Mouse (Mus musculus): Measurements from ENCODE around the gene Afmid. TPM values are rescaled to one million over a fixed set of nuclear protein-coding genes. Genes with fewer than 3 reads are reported as not detected.
A peak's percentile ranks its signal among the peaks of the same experiment; 100 is the strongest.

Afmid gene
- polyA plus RNA-seq, 1 experiment from 2014 or later = 3.3 TPM

- 43% methylated on average over 2 of the region's 2 CpGs for WGBS
- H3K9ac ChIP-seq (replicated peaks; ENCODE audit: low read length) = no peak overlapping the region; the same call in 1 of the 2 replicates
- no peak overlapping the region for H3K27ac ChIP-seq (replicated peaks; ENCODE audit: low read depth, low read length)
Measured at GRCm38 (mm10) chr11:117798160-117798541, 27.6 kb upstream of the Afmid start.

GRCm38 (mm10) chr11:117799174-117799573 lies 26.6 kb upstream of the Afmid start:
- Histone ChIP-seq H3K4me2 (ENCODE audit: low read depth, low read length) (no peak overlapping the region), H3K4me3 (ENCODE audit: low read depth, low read length) (no peak overlapping the region)
- WGBS = 64% methylated on average over 5 of the region's 5 CpGs

More at GRCm38 (mm10) chr11:117798160-117798541, 27.6 kb upstream of the Afmid start:
- no peak overlapping the region for H3K4me3 ChIP-seq (ENCODE audit: low read depth, low read length)
- no peaks in the 10 kb centered on the region for H3K4me1 ChIP-seq (ENCODE audit: control insufficient read depth, insufficient read depth, low read length)
- DNase-seq (ENCODE audit: low spot score) = no peak
- no peaks in the 10 kb centered on the region for H3K27me3 ChIP-seq (ENCODE audit: control insufficient read depth, insufficient read depth, low read length)
- ATAC-seq (replicated peaks; ENCODE audit: insufficient number of reproducible peaks, low FRiP score, low TSS enrichment, low read depth) = no peak
- no peaks in the 10 kb centered on the region for H3K9me3 ChIP-seq (replicated peaks; ENCODE audit: control insufficient read depth, low read length)
- no peak overlapping the region for H3K4me2 ChIP-seq (ENCODE audit: low read depth, low read length)
- no peaks in the 10 kb centered on the region for H3K36me3 ChIP-seq (replicated peaks; ENCODE audit: control insufficient read depth, insufficient read depth, low read depth, low read length)

GRCm38 (mm10) chr11:117800038-117800437 lies 25.7 kb upstream of the Afmid start:
- Histone ChIP-seq H3K9ac (replicated peaks; ENCODE audit: low read length) (no peak overlapping the region), H3K4me1 (ENCODE audit: control insufficient read depth, insufficient read depth, low read length) (no peaks in the 10 kb centered on the region), H3K27me3 (ENCODE audit: control insufficient read depth, insufficient read depth, low read length) (no peaks in the 10 kb centered on the region), H3K27ac (replicated peaks; ENCODE audit: low read depth, low read length) (no peak overlapping the region), H3K9me3 (replicated peaks; ENCODE audit: control insufficient read depth, low read length) (no peaks in the 10 kb centered on the region), H3K4me3 (ENCODE audit: low read depth, low read length) (no peak overlapping the region), H3K4me2 (ENCODE audit: low read depth, low read length) (no peak overlapping the region), H3K36me3 (replicated peaks; ENCODE audit: control insufficient read depth, insufficient read depth, low read depth, low read length) (no peaks in the 10 kb centered on the region)
- no peak for DNase-seq (ENCODE audit: low spot score)
- no peak for ATAC-seq (replicated peaks; ENCODE audit: insufficient number of reproducible peaks, low FRiP score, low TSS enrichment, low read depth)
- 77% methylated on average over 7 of the region's 7 CpGs for WGBS

More at GRCm38 (mm10) chr11:117799174-117799573, 26.6 kb upstream of the Afmid start:
- Histone ChIP-seq H3K9ac (replicated peaks; ENCODE audit: low read length) (no peak overlapping the region), H3K9me3 (replicated peaks; ENCODE audit: control insufficient read depth, low read length) (no peaks in the 10 kb centered on the region), H3K4me1 (ENCODE audit: control insufficient read depth, insufficient read depth, low read length) (no peaks in the 10 kb centered on the region), H3K36me3 (replicated peaks; ENCODE audit: control insufficient read depth, insufficient read depth, low read depth, low read length) (no peaks in the 10 kb centered on the region), H3K27me3 (ENCODE audit: control insufficient read depth, insufficient read depth, low read length) (no peaks in the 10 kb centered on the region), H3K27ac (replicated peaks; ENCODE audit: low read depth, low read length) (no peak overlapping the region)
- DNase-seq (ENCODE audit: low spot score) = no peak
- ATAC-seq (replicated peaks; ENCODE audit: insufficient number of reproducible peaks, low FRiP score, low TSS enrichment, low read depth) = no peak

GRCm38 (mm10) chr11:117801650-117802049 lies 24.1 kb upstream of the Afmid start:
- Histone ChIP-seq H3K27me3 (ENCODE audit: control insufficient read depth, insufficient read depth, low read length) (no peaks in the 10 kb centered on the region), H3K9me3 (replicated peaks; ENCODE audit: control insufficient read depth, low read length) (no peaks in the 10 kb centered on the region), H3K4me1 (ENCODE audit: control insufficient read depth, insufficient read depth, low read length) (no peaks in the 10 kb centered on the region), H3K36me3 (replicated peaks; ENCODE audit: control insufficient read depth, insufficient read depth, low read depth, low read length) (no peaks in the 10 kb centered on the region), H3K4me3 (ENCODE audit: low read depth, low read length) (no peak overlapping the region), H3K9ac (replicated peaks; ENCODE audit: low read length) (no peak overlapping the region), H3K27ac (replicated peaks; ENCODE audit: low read depth, low read length) (no peak overlapping the region), H3K4me2 (ENCODE audit: low read depth, low read length) (no peak overlapping the region)
- DNase-seq (ENCODE audit: low spot score) (no peak), ATAC-seq (replicated peaks; ENCODE audit: insufficient number of reproducible peaks, low FRiP score, low TSS enrichment, low read depth) (no peak)
- WGBS = 59% methylated on average over 7 of the region's 7 CpGs

- WGBS = 91% methylated on average over 3 of the region's 3 CpGs
- no peaks in the 10 kb centered on the region for H3K36me3 ChIP-seq (replicated peaks; ENCODE audit: control insufficient read depth, insufficient read depth, low read depth, low read length)
- H3K9ac ChIP-seq (replicated peaks; ENCODE audit: low read length) = no peak overlapping the region
- ATAC-seq (replicated peaks; ENCODE audit: insufficient number of reproducible peaks, low FRiP score, low TSS enrichment, low read depth) (no peak), DNase-seq (ENCODE audit: low spot score) (no peak)
- H3K4me2 ChIP-seq (ENCODE audit: low read depth, low read length) = no peak overlapping the region
- H3K9me3 ChIP-seq (replicated peaks; ENCODE audit: control insufficient read depth, low read length) = no peaks in the 10 kb centered on the region
- H3K4me1 ChIP-seq (ENCODE audit: control insufficient read depth, insufficient read depth, low read length) = no peaks in the 10 kb centered on the region
- H3K4me3 ChIP-seq (ENCODE audit: low read depth, low read length) = no peak overlapping the region
- H3K27me3 ChIP-seq (ENCODE audit: control insufficient read depth, insufficient read depth, low read length) = no peaks in the 10 kb centered on the region
- H3K27ac ChIP-seq (replicated peaks; ENCODE audit: low read depth, low read length) = no peak overlapping the region
Measured at GRCm38 (mm10) chr11:117803166-117803688, 22.5 kb upstream of the Afmid start.

- H3K27me3 ChIP-seq (ENCODE audit: control insufficient read depth, insufficient read depth, low read length) = no peaks in the 10 kb centered on the region
- H3K27ac ChIP-seq (replicated peaks; ENCODE audit: low read depth, low read length) = no peak overlapping the region
- no peaks in the 10 kb centered on the region; the same call in 1 of the 2 replicates for H3K4me1 ChIP-seq (ENCODE audit: control insufficient read depth, insufficient read depth, low read length)
- H3K4me2 ChIP-seq (ENCODE audit: low read depth, low read length) = no peak overlapping the region
- DNase-seq (ENCODE audit: low spot score) = no peak
- no peak overlapping the region for H3K4me3 ChIP-seq (ENCODE audit: low read depth, low read length)
- no peaks in the 10 kb centered on the region for H3K9me3 ChIP-seq (replicated peaks; ENCODE audit: control insufficient read depth, low read length)
- H3K36me3 ChIP-seq (replicated peaks; ENCODE audit: control insufficient read depth, insufficient read depth, low read depth, low read length) = no peaks in the 10 kb centered on the region
- WGBS = 94% methylated on average over 6 of the region's 6 CpGs
- no peak overlapping the region for H3K9ac ChIP-seq (replicated peaks; ENCODE audit: low read length)
- no peak for ATAC-seq (replicated peaks; ENCODE audit: insufficient number of reproducible peaks, low FRiP score, low TSS enrichment, low read depth)
Measured at GRCm38 (mm10) chr11:117806781-117807180, 18.9 kb upstream of the Afmid start.

- Histone ChIP-seq H3K9ac (replicated peaks; ENCODE audit: low read length) (peak within 1 kb of the TSS; percentile 60), H3K27ac (replicated peaks; ENCODE audit: low read depth, low read length) (no peak within 1 kb of the TSS), H3K36me3 (replicated peaks; ENCODE audit: control insufficient read depth, insufficient read depth, low read depth, low read length) (peaks cover 7% of the 10 kb centered on the region), H3K4me3 (ENCODE audit: low read depth, low read length) (peak within 1 kb of the TSS; percentile 74), H3K27me3 (ENCODE audit: control insufficient read depth, insufficient read depth, low read length) (no peaks in the 10 kb centered on the region), H3K4me1 (ENCODE audit: control insufficient read depth, insufficient read depth, low read length) (no peaks in the 10 kb centered on the region; the same call in 1 of the 2 replicates), H3K9me3 (replicated peaks; ENCODE audit: control insufficient read depth, low read length) (no peaks in the 10 kb centered on the region), H3K4me2 (ENCODE audit: low read depth, low read length) (peak within 1 kb of the TSS; percentile 100)
- under 1% methylated on average over 68 of the region's 75 CpGs for WGBS
- ATAC-seq (replicated peaks; ENCODE audit: insufficient number of reproducible peaks, low FRiP score, low TSS enrichment, low read depth) = peak; percentile 25; the same call in 1 of the 2 replicates
- peak; percentile 84 for DNase-seq (ENCODE audit: low spot score)
Measured at GRCm38 (mm10) chr11:117809407-117810311, 16.1 kb upstream of the Afmid start, which contains the start of the genes Gm20708 and Syngr2. Gene Gm20708, plus strand, starts transcription at chr11:117809668. Gene Syngr2, plus strand, starts transcription at chr11:117809668.

All from embryonic facial prominence, embryonic 11.5 days (tissue).